Mouse (Mus musculus) adrenal gland, postnatal 14 days (tissue): ENCODE results near the gene Sh3pxd2b. TPM values are rescaled to one million over a fixed set of nuclear protein-coding genes. Genes with fewer than 3 reads are reported as not detected.

Experiments used
- DNase-seq: peaks from one replicate; pipeline ENCODE4 v3.0.0; 2021; ENCODE audit warnings: mixed read lengths
- long read RNA-seq, 2 experiments: library from polyadenylated mRNA; stranded (forward); transcript quantifications; one replicate each; pipeline ENCODE4 v2.0.0; 2021
- total RNA-seq: library from RNA; stranded (reverse); gene quantifications from 2 replicates; pipeline ENCODE4 v1.2.3, GENCODE M21; 2021

The Sh3pxd2b gene
- 8.9 and 11.1 TPM in 2 replicates for total RNA-seq
- long read RNA-seq, experiment 1, partial matches to known transcripts: 0 of 1 reads
- long read RNA-seq, experiment 1, other reads (novel, unspliced or antisense): 1 of 1 reads
- long read RNA-seq, experiment 2, partial matches to known transcripts: 0 of 2 reads
- long read RNA-seq, experiment 2, other reads (novel, unspliced or antisense): 2 of 2 reads

- DNase-seq: peak; percentile 83
Measured at GRCm38 (mm10) chr11:32347607-32348432, at the start of gene Sh3pxd2b. Gene Sh3pxd2b (plus strand): TSS chr11:32347820.

- no peak for DNase-seq
Measured at GRCm38 (mm10) chr11:32297866-32298531, 49.6 kb upstream of the Sh3pxd2b start.

GRCm38 (mm10) chr11:32298532-32298918 is 49.1 kb upstream of the Sh3pxd2b start:
- DNase-seq: no peak

GRCm38 (mm10) chr11:32299865-32300264 is 47.8 kb upstream of the Sh3pxd2b start, which contains the start of gene Hbq1a:
Gene Hbq1a (plus strand): TSS chr11:32300069.
- DNase-seq: peak; percentile 78

- DNase-seq: no peak
Measured at GRCm38 (mm10) chr11:32300279-32301267, 47.0 kb upstream of the Sh3pxd2b start.

- DNase-seq: no peak
Measured at GRCm38 (mm10) chr11:32301506-32301905, 46.1 kb upstream of the Sh3pxd2b start.

GRCm38 (mm10) chr11:32302824-32303419 is 44.7 kb upstream of the Sh3pxd2b start:
- DNase-seq: no peak

- DNase-seq: no peak
Measured at GRCm38 (mm10) chr11:32303455-32303854, 44.2 kb upstream of the Sh3pxd2b start.

GRCm38 (mm10) chr11:32307006-32307405 is 40.6 kb upstream of the Sh3pxd2b start:
- no peak for DNase-seq

- DNase-seq: no peak
Measured at GRCm38 (mm10) chr11:32309446-32309845, 38.2 kb upstream of the Sh3pxd2b start.

GRCm38 (mm10) chr11:32309928-32310327 is 37.7 kb upstream of the Sh3pxd2b start:
- DNase-seq: no peak

GRCm38 (mm10) chr11:32316009-32316408 is 31.6 kb upstream of the Sh3pxd2b start:
- DNase-seq: no peak

- DNase-seq: no peak
Measured at GRCm38 (mm10) chr11:32320507-32321195, 27.0 kb upstream of the Sh3pxd2b start.

GRCm38 (mm10) chr11:32321196-32321565 is 26.4 kb upstream of the Sh3pxd2b start:
- peak; percentile 88 for DNase-seq

GRCm38 (mm10) chr11:32324609-32325008 is 23.0 kb upstream of the Sh3pxd2b start:
- DNase-seq: peak; percentile 92

- peak; percentile 41 for DNase-seq
Measured at GRCm38 (mm10) chr11:32331075-32331474, 16.5 kb upstream of the Sh3pxd2b start.

GRCm38 (mm10) chr11:32331861-32332260 is 15.8 kb upstream of the Sh3pxd2b start:
- no peak for DNase-seq

GRCm38 (mm10) chr11:32333235-32333634 is 14.4 kb upstream of the Sh3pxd2b start:
- DNase-seq: no peak

- no peak for DNase-seq
Measured at GRCm38 (mm10) chr11:32336435-32336907, 11.1 kb upstream of the Sh3pxd2b start.

- DNase-seq: peak; percentile 61
Measured at GRCm38 (mm10) chr11:32339131-32339531, 8.5 kb upstream of the Sh3pxd2b start.
